Mouse (Mus musculus): ENCODE measurements around the gene Grk5.

DNA sequence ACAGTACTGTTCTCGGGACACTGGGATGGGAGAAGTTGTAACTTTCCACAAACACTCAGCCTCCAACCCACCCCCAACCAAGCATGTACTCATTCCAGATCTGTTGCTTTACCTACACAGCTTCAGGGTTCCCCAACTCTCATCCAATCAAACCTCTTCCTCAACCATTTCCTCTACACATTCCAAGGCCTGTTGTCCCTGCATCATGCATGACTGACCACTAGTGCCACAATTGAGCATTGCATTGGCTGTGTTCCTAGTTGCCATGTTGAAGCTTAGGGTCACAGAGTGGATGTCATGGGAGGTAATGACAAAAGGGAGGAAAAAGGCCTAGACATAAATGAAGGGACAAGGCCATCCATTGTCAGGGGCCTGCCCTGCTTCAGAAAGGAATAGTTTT, 175.5 kb downstream of the Grk5 start:
- no peak for TF ChIP-seq CTCF (IDR thresholded peaks at IDR 0.05; ENCODE audit: control insufficient read depth, insufficient read depth, low read length)
- no peak for TF ChIP-seq POLR2A (IDR thresholded peaks at IDR 0.05; ENCODE audit: borderline replicate concordance, control insufficient read depth, low read depth, low read length)
